Mouse (Mus musculus): Measurements from ENCODE around the gene Lif. TPM values are rescaled to one million over a fixed set of nuclear protein-coding genes. Genes with fewer than 3 reads are reported as not detected.

Gene Lif
- total and polyA plus RNA-seq, 3 experiments: 0.27 to 0.31 TPM; not detected in 1

DNA sequence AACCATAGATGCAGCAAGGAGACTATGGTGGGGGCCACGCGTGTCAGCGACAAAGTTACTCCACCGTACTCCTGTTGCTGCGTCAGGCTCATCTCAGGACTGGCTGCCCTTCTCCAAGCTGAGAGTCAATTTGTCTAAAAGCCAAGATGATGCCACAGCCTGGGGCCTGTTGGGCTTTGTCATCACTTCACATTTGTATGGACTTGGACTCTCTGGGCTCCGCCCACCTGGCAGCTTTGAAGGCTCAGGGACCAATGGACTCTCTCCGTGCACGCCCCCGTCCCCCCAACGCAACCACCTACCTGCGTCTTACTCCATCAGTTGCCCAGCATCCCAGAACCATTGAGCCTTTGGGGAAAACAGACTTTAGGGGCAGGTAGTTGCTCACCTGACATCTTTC is 14.2 kb downstream of the Lif start:
- H3K4me3 ChIP-seq (ENCODE audit: control insufficient read depth in 1 of 2, insufficient read depth in 1 of 2, low read depth in 2 of 2, low read length in 2 of 2): no peak overlapping the region
- H3K9ac ChIP-seq (ENCODE audit: control insufficient read depth, low read depth, low read length, poor library complexity, severe bottlenecking): no peak overlapping the region
- no peaks in the 10 kb centered on the region for H3K9me3 ChIP-seq (replicated peaks; ENCODE audit: insufficient read depth, low read length)
- no peaks in the 10 kb centered on the region for H3K4me1 ChIP-seq (ENCODE audit: control insufficient read depth in 1 of 2, insufficient read depth in 2 of 2, low read length in 2 of 2)
- H3K79me2 ChIP-seq (ENCODE audit: control insufficient read depth, insufficient read depth, low read length, poor library complexity): no peaks in the 10 kb centered on the region
- no peak for DNase-seq (ENCODE audit: low read depth, low spot score)
- TF ChIP-seq RCOR1 (IDR thresholded peaks at IDR 0.05; ENCODE audit: low read depth, low read length) (no peak), ZNF384 (IDR thresholded peaks at IDR 0.05; ENCODE audit: low read depth, low read length) (no peak), UBTF (IDR thresholded peaks at IDR 0.05; ENCODE audit: borderline replicate concordance, insufficient read depth, low read depth, low read length) (no peak), ZC3H11A (IDR thresholded peaks at IDR 0.05; ENCODE audit: low read depth, low read length) (no peak), ZKSCAN1 (IDR thresholded peaks at IDR 0.05; ENCODE audit: low read depth, low read length) (no peak), SIN3A (IDR thresholded peaks at IDR 0.05; ENCODE audit: low read length) (no peak), TAL1 (IDR thresholded peaks at IDR 0.05; ENCODE audit: low read length) (no peak), RAD21 (IDR thresholded peaks at IDR 0.05; ENCODE audit: low read depth, low read length) (no peak), JUND (IDR thresholded peaks at IDR 0.05; ENCODE audit: low read depth, low read length) (no peak), CHD2 (IDR thresholded peaks at IDR 0.05; ENCODE audit: low read length) (no peak), HCFC1 (IDR thresholded peaks at IDR 0.05; ENCODE audit: low read depth, low read length) (no peak), TBP (IDR thresholded peaks at IDR 0.05; ENCODE audit: low read depth, low read length) (no peak)
- peaks cover 4% of the 10 kb centered on the region in 2 experiments; a peak in 3 of 4 replicates for H3K27me3 ChIP-seq (ENCODE audit: control insufficient read depth in 1 of 2, insufficient read depth in 2 of 2, low read length in 2 of 2)
- H3K27ac ChIP-seq (ENCODE audit: control insufficient read depth, low read depth, low read length): no peak overlapping the region
- H3K36me3 ChIP-seq (ENCODE audit: control insufficient read depth in 1 of 2, insufficient read depth in 2 of 2, low read length in 2 of 2): no peaks in the 10 kb centered on the region

DNA sequence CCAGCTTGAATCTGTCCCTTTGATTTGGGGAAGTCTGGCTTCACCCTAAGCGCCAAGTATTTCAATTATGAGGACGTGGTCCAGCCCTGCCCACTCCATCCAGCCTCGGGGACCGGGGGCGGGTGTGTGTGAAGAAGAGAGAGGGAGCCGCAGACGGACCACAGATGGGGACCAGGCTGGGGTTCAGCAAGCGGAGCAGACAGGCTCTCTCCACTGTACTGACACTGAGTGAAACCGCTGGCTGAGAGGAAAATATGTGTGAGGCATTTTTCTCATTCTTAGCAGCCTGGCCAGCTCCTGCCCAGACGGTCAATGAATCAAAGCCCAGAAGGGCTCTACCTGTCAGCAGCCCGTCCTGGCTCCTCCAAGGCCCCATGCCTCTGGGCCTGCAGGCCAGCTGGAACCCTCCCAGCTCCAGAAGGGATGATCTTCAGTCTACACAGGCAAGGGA is 19.1 kb downstream of the Lif start:
- no peaks in the 10 kb centered on the region for H3K79me2 ChIP-seq (ENCODE audit: control insufficient read depth, insufficient read depth, low read length, poor library complexity)
- TF ChIP-seq USF1 (IDR thresholded peaks at IDR 0.05; ENCODE audit: low read depth, low read length) (no peak), ETS1 (IDR thresholded peaks at IDR 0.05; ENCODE audit: low read depth, low read length) (no peak), MXI1 (IDR thresholded peaks at IDR 0.05; ENCODE audit: low read depth, low read length) (no peak), MAX (IDR thresholded peaks at IDR 0.05; ENCODE audit: low read length) (no peak), USF2 (IDR thresholded peaks at IDR 0.05; ENCODE audit: borderline replicate concordance in 1 of 2, insufficient read depth in 1 of 2, low read depth in 1 of 2, low read length in 2 of 2) (no peak)
- no peaks in the 10 kb centered on the region; a peak in 1 of 4 replicates for H3K27me3 ChIP-seq (ENCODE audit: control insufficient read depth in 1 of 2, insufficient read depth in 2 of 2, low read length in 2 of 2)
- no peak overlapping the region for H3K9ac ChIP-seq (ENCODE audit: control insufficient read depth, low read depth, low read length, poor library complexity, severe bottlenecking)
- DNase-seq (ENCODE audit: low read depth, low spot score): no peak
- H3K36me3 ChIP-seq (ENCODE audit: control insufficient read depth in 1 of 2, insufficient read depth in 2 of 2, low read length in 2 of 2): no peaks in the 10 kb centered on the region
- H3K27ac ChIP-seq (ENCODE audit: control insufficient read depth, low read depth, low read length): no peak overlapping the region
- H3K4me3 ChIP-seq (ENCODE audit: control insufficient read depth in 1 of 2, insufficient read depth in 1 of 2, low read depth in 2 of 2, low read length in 2 of 2): no peak overlapping the region
- no peaks in the 10 kb centered on the region for H3K9me3 ChIP-seq (replicated peaks; ENCODE audit: insufficient read depth, low read length)
- H3K4me1 ChIP-seq (ENCODE audit: control insufficient read depth in 1 of 2, insufficient read depth in 2 of 2, low read length in 2 of 2): no peaks in the 10 kb centered on the region

Measured in MEL (cell line).